Mouse (Mus musculus) effector memory CD4-positive, alpha-beta T cell, adult 7 months (primary cell): ENCODE results near the gene Cck. TPM values are rescaled to one million over a fixed set of nuclear protein-coding genes. Genes with fewer than 3 reads are reported as not detected.

Source experiments
- polyA plus RNA-seq: library from polyadenylated mRNA; unstranded; fragments of 100-300 nt; shearing (Covaris generic); gene quantifications from one replicate; pipeline ENCODE4 v1.2.1, GENCODE M21; 2017

The Cck gene
- not detected for polyA plus RNA-seq

GRCm38 (mm10) chr9:121495529-121495928 lies at the start of gene Cck:
Gene Cck (minus strand): TSS chr9:121495694.

Other genes with a start within 250 kb of the Cck start
- 11.6 TPM for gene Ulk4, start 218.5 kb downstream of the Cck start, polyA plus RNA-seq
- gene Trak1, start 198.2 kb downstream of the Cck start, polyA plus RNA-seq, result 33.3 TPM
- gene Lyzl4, start 146.4 kb upstream of the Cck start, polyA plus RNA-seq, result not detected
- 17.3 TPM for gene Vipr1, start 147.0 kb upstream of the Cck start, polyA plus RNA-seq
- 18.2 TPM for gene Sec22c, start 209.8 kb upstream of the Cck start, polyA plus RNA-seq
- gene Ss18l2, start 214.6 kb upstream of the Cck start, polyA plus RNA-seq, result 14.7 TPM
- gene Nktr, start 223.5 kb upstream of the Cck start, polyA plus RNA-seq, result 138 TPM